Mouse (Mus musculus) heart, embryonic 13.5 days (tissue): ENCODE data around the gene Trdmt1. TPM values are rescaled to one million over a fixed set of nuclear protein-coding genes. Genes with fewer than 3 reads are reported as not detected.

Experiments used
- ATAC-seq: fragments of 200-750 bp; cut with Nextera tagmentation; 2 replicates; pipeline ENCODE4 v1.8.0; 2017; ENCODE audit warnings: moderate TSS enrichment; ENCODE audit not compliant: insufficient number of reproducible peaks, low FRiP score, low TSS enrichment; ENCODE audit errors: extremely low read depth
- H3K27ac ChIP-seq: fragments of 300-500 bp; sonication (generic); replicated peaks from 2 replicates; pipeline ENCODE4 v1.5.1; 2015; ENCODE audit warnings: moderate library complexity, mild to moderate bottlenecking, inconsistent platforms
- H3K27me3 ChIP-seq: fragments of 300-500 bp; sonication (generic); replicated peaks from 2 replicates; pipeline ENCODE4 v1.6.1; 2015; ENCODE audit warnings: mild to moderate bottlenecking, inconsistent platforms
- H3K36me3 ChIP-seq: fragments of 300-500 bp; sonication (generic); 2 replicates; pipeline ENCODE4 v1.6.1; 2015; ENCODE audit warnings: mild to moderate bottlenecking, inconsistent platforms
- H3K4me1 ChIP-seq: fragments of 300-500 bp; sonication (generic); 2 replicates; pipeline ENCODE4 v1.6.1; 2015; ENCODE audit warnings: inconsistent platforms
- H3K4me2 ChIP-seq: fragments of 300-500 bp; sonication (generic); 2 replicates; pipeline ENCODE4 v1.6.1; 2015; ENCODE audit warnings: inconsistent platforms, mild to moderate bottlenecking, moderate library complexity
- H3K4me3 ChIP-seq: fragments of 300-500 bp; sonication (generic); 2 replicates; pipeline ENCODE4 v1.5.1; 2015; ENCODE audit warnings: moderate library complexity, mild to moderate bottlenecking, inconsistent platforms
- H3K9ac ChIP-seq: fragments of 300-500 bp; sonication (generic); 2 replicates; pipeline ENCODE4 v1.6.1; 2015; ENCODE audit warnings: inconsistent platforms, mild to moderate bottlenecking, moderate library complexity
- H3K9me3 ChIP-seq: fragments of 300-500 bp; sonication (generic); 2 replicates; pipeline ENCODE4 v1.6.1; 2016; ENCODE audit warnings: inconsistent platforms
- WGBS: fragments of 180-500 bp; shearing (Covaris S2); methylation state at CpG from one replicate; pipeline ENCODE4 v1.1.7; 2015; ENCODE audit warnings: mixed read lengths; 5-methylcytosine and 5-hydroxymethylcytosine counted together
- polyA plus RNA-seq: library from polyadenylated mRNA; unstranded; fragments of >200 nt; fragmentation: Nextera tagmentation; extraction: Ambion mirVana; gene quantifications from 2 replicates; pipeline ENCODE4 v1.2.1, GENCODE M21; 2015

Trdmt1 gene
- polyA plus RNA-seq, 1 experiment from 2014 or later = 9.3 TPM

DNA sequence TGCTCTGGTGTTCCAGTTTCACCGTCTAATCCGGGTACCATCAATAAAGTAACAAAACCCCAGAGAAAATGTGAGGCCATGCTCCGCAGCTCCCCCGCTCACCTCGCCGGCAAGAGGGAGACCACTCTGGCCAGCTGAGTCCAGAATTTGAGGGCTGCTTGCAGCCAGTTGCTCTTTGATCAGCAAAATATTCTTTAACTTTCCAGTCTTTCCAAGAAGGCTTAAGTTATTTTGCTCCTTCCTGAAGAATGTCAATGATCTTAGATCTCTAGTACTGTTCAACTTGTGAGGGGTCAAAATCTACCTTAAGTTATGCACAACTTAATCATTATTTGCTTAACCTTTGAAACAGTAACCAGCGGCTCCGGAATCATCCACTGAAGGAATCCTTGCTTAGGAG, 52.7 kb downstream of the Trdmt1 start, which contains the start of gene Cubn:
Cubn (minus strand) TSS at position 80 of the 400 bp plus-strand sequence.
- no peak within 1 kb of the TSS for H3K27ac ChIP-seq
- no peaks in the 10 kb centered on the region for H3K36me3 ChIP-seq
- no peaks in the 10 kb centered on the region for H3K27me3 ChIP-seq
- no peak within 1 kb of the TSS for H3K4me3 ChIP-seq
- ATAC-seq = no peak
- H3K9me3 ChIP-seq = no peaks in the 10 kb centered on the region
- H3K4me2 ChIP-seq = no peak within 1 kb of the TSS
- no peak within 1 kb of the TSS for H3K9ac ChIP-seq
- 61% methylated on average over 8 of the region's 8 CpGs for WGBS
- peaks cover 9% of the 10 kb centered on the region; the same call in 1 of the 2 replicates for H3K4me1 ChIP-seq

DNA sequence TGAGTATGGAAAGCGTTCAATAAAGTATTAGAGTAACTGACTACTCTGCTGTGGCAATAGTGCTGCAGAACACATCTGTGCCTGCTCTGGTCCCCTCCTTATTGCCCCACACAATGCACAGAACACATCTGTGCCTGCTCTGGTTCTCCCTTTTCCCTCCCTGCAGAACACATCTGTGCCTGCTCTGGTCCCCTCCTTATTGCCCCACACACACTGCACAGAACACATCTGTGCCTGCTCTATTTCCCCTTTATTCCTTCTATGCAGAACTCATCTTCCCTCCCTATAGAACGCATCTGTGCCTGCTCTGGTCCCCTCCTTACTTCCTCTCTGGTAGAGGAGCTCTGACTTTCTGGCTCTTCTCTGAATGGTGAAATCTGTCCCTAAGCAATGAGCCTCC, 54.0 kb downstream of the Trdmt1 start:
- H3K4me1 ChIP-seq = no peaks in the 10 kb centered on the region
- 88% methylated on average over 2 of the region's 2 CpGs for WGBS
- no peaks in the 10 kb centered on the region for H3K9me3 ChIP-seq
- H3K36me3 ChIP-seq = no peaks in the 10 kb centered on the region
- H3K4me3 ChIP-seq = no peak overlapping the region
- no peak overlapping the region for H3K27ac ChIP-seq
- no peak overlapping the region for H3K4me2 ChIP-seq
- no peak overlapping the region for H3K9ac ChIP-seq
- H3K27me3 ChIP-seq = no peaks in the 10 kb centered on the region
- no peak for ATAC-seq

DNA sequence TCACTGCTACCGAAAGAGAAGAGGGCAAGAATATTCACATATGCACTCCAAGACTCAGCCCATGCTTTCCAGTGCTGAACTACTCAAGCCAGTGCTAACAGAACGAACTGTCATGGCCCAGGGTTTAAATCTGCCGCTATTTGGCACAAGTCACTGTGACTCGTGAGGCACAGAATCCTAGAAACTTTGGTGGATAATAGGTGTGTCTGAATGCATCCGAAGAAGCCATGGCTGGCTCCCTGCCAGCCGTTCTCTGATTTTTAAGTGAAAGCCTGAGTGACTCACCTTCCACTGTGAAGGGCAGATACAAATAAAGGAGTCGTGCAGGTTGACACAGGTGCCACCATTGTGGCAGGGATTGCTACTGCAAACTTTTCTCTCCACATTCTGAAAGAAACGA, 58.0 kb downstream of the Trdmt1 start:
- Histone ChIP-seq H3K9me3 (no peaks in the 10 kb centered on the region), H3K36me3 (no peaks in the 10 kb centered on the region), H3K27me3 (no peaks in the 10 kb centered on the region), H3K4me1 (no peaks in the 10 kb centered on the region), H3K4me2 (no peak overlapping the region), H3K27ac (no peak overlapping the region), H3K4me3 (no peak overlapping the region), H3K9ac (no peak overlapping the region)
- no peak for ATAC-seq
- WGBS = 68% methylated on average over 8 of the region's 8 CpGs

DNA sequence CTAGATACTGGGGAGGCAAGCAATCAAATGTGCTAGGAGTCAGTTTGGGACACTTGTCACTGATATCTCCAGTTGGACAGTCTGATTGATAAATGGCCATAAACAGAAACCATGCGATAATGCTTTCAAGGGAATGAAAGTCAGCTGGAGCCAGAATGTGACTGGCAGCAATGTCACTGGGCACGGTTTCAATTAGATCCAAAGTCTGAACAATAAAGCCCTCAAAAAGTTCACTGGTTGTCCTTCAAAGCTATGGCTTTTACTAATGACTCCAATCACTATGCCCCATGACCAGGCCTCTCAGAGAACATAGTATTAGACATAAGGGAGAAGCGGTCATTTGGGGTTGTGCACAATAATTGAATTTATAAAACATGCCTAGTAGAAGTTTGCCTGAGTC, 59.9 kb downstream of the Trdmt1 start:
- ATAC-seq = no peak
- Histone ChIP-seq H3K27me3 (no peaks in the 10 kb centered on the region), H3K4me2 (no peak overlapping the region), H3K27ac (no peak overlapping the region), H3K36me3 (no peaks in the 10 kb centered on the region), H3K9ac (no peak overlapping the region), H3K4me3 (no peak overlapping the region), H3K9me3 (no peaks in the 10 kb centered on the region), H3K4me1 (no peaks in the 10 kb centered on the region)
- 70% methylated on average over 3 of the region's 3 CpGs for WGBS

DNA sequence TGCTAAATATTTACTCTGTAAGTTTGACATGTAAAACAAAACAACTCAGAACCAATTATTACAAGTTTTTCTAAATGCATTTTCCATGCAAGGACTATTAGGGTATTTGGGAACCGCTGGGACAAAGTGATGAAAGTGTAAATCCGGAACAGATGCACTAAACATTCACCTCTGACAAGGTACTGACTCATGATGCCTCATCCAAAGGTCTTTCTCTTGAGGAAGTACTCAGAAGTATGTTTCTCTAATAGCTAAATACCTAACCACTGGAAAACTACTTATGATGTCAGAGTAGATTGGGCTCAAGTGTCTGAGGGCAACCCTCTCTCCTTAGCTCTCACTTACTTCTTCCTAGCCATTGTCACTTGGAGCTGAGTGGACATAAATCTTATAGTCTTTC, 63.7 kb downstream of the Trdmt1 start:
- WGBS = 72% methylated on average over 2 of the region's 2 CpGs
- no peak overlapping the region for H3K27ac ChIP-seq
- no peaks in the 10 kb centered on the region for H3K9me3 ChIP-seq
- no peaks in the 10 kb centered on the region for H3K4me1 ChIP-seq
- H3K27me3 ChIP-seq = no peaks in the 10 kb centered on the region
- no peak overlapping the region for H3K4me2 ChIP-seq
- H3K4me3 ChIP-seq = no peak overlapping the region
- ATAC-seq = no peak
- no peak overlapping the region for H3K9ac ChIP-seq
- H3K36me3 ChIP-seq = no peaks in the 10 kb centered on the region

DNA sequence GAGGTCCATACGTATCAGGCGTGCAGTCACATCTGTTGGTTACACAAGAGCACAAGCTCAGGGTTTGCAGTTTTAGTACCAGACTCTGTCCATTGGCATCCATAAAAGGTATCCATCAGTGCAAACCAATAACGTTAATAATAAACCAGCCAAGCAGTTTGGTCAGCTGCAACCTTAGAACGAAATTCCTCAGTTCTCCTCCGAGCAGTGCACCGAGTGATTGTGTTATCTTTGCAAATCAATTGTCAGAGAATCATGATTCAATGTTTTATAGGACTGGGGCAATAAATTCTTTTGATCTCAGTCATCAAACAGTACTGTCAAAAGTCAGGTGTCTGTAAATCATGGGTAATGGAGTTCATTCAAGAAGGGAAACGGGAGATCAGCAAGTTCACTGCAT, 65.3 kb downstream of the Trdmt1 start:
- H3K9me3 ChIP-seq = no peaks in the 10 kb centered on the region
- no peaks in the 10 kb centered on the region for H3K36me3 ChIP-seq
- no peaks in the 10 kb centered on the region for H3K27me3 ChIP-seq
- no peak overlapping the region for H3K27ac ChIP-seq
- H3K4me1 ChIP-seq = no peaks in the 10 kb centered on the region
- no peak overlapping the region for H3K4me2 ChIP-seq
- no peak for ATAC-seq
- H3K9ac ChIP-seq = no peak overlapping the region
- no peak overlapping the region for H3K4me3 ChIP-seq
- WGBS = 83% methylated on average over 7 of the region's 7 CpGs

DNA sequence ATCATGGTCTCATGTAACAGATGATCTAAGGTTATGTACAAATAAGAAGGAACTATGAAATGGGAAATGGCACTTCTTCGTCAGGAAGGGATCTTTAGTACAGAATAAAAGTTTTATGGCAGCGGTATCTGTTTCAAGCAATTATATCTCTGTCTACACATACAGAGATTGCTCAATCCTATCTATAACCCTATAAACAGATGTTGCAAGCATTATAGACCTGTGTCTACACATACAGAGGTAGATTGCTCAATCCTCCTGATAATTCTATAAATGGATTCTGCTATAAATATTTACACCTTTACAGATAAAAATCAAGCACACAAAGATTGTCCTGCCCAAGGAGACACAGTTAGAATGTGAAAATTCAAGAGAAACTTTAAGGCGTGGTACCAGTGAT, 74.4 kb downstream of the Trdmt1 start:
- no peak for ATAC-seq
- no peaks in the 10 kb centered on the region for H3K9me3 ChIP-seq
- no peak overlapping the region for H3K4me3 ChIP-seq
- no peaks in the 10 kb centered on the region for H3K4me1 ChIP-seq
- 78% methylated on average over 3 of the region's 3 CpGs for WGBS
- no peak overlapping the region for H3K4me2 ChIP-seq
- no peak overlapping the region for H3K27ac ChIP-seq
- H3K27me3 ChIP-seq = no peaks in the 10 kb centered on the region
- H3K9ac ChIP-seq = no peak overlapping the region
- no peaks in the 10 kb centered on the region for H3K36me3 ChIP-seq

DNA sequence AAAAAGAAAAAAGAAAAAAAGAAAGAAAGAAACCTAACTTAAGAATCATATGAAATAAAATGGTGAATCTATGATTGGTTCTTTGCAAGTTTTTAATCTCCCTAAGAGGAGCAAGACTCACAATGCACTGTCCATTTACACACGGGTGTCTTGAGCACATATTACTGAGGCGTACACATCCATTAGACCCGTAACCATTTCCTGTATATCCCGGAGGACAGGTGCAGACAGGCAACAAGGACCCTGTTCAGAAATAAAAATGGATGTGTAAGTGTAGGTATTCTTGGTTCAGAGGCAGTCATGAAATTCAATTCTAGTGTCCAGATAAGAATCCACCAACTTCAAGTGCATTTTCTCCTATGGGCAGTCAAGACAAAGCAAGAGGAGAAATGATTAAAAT, 74.8 kb downstream of the Trdmt1 start:
- H3K9ac ChIP-seq = no peak overlapping the region
- no peaks in the 10 kb centered on the region for H3K27me3 ChIP-seq
- no peak overlapping the region for H3K4me2 ChIP-seq
- no peaks in the 10 kb centered on the region for H3K4me1 ChIP-seq
- no peak for ATAC-seq
- no peak overlapping the region for H3K27ac ChIP-seq
- no peak overlapping the region for H3K4me3 ChIP-seq
- no peaks in the 10 kb centered on the region for H3K36me3 ChIP-seq
- 77% methylated on average over 4 of the region's 4 CpGs for WGBS
- no peaks in the 10 kb centered on the region for H3K9me3 ChIP-seq

DNA sequence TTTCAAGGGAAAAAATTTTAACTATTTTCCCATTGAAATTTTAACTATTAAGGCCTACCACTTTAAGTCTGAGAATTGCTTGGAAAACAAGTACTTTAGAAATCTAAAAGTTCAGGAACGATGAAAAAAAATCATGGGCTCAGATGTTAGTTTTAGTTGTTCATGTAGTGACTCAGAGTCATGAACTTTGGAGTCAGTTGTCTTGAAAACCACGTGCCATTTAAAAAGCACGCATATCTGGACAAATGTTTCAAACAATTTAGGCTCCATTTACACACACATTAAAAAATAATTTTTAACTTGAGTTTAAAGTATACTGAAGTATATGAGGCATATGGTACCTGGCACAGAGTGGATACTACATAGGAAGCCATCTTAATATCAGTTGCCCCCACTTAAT, 77.8 kb downstream of the Trdmt1 start:
- no peaks in the 10 kb centered on the region for H3K9me3 ChIP-seq
- no peak overlapping the region for H3K4me3 ChIP-seq
- H3K27me3 ChIP-seq = no peaks in the 10 kb centered on the region
- H3K9ac ChIP-seq = no peak overlapping the region
- 82% methylated on average over 3 of the region's 3 CpGs for WGBS
- H3K27ac ChIP-seq = no peak overlapping the region
- no peaks in the 10 kb centered on the region for H3K4me1 ChIP-seq
- ATAC-seq = no peak
- no peaks in the 10 kb centered on the region for H3K36me3 ChIP-seq
- no peak overlapping the region for H3K4me2 ChIP-seq

Other genes with a start within 250 kb of the Trdmt1 start
- gene Cubn, start 52.9 kb downstream of the Trdmt1 start, polyA plus RNA-seq = 0.31 and 0.36 TPM in 2 replicates
- 968 and 987 TPM in 2 replicates for gene Vim, start 29.3 kb upstream of the Trdmt1 start, polyA plus RNA-seq
- 0.70 TPM in 2 replicates for gene St8sia6, start 249.4 kb upstream of the Trdmt1 start, polyA plus RNA-seq